Mouse (Mus musculus) embryonic facial prominence, embryonic 13.5 days (tissue): Measurements from ENCODE around the gene Gm45233. TPM values are rescaled to one million over a fixed set of nuclear protein-coding genes. Genes with fewer than 3 reads are reported as not detected.
A peak's percentile ranks its signal among the peaks of the same experiment; 100 is the strongest.
"Not testable (repeated sequence)": the region's sequence is repeated elsewhere in the genome, so short reads cannot be mapped to it uniquely, and the experiment has no call there.

Experiments used
- ATAC-seq: fragments of 200-750 bp; cut with Nextera tagmentation; 2 replicates; pipeline ENCODE4 v1.8.0; 2017; ENCODE audit warnings: low read depth; ENCODE audit not compliant: insufficient number of reproducible peaks, insufficient read depth, low FRiP score, low TSS enrichment
- H3K27ac ChIP-seq: fragments of 300-500 bp; sonication (generic); 2 replicates; pipeline ENCODE4 v1.5.1; 2015; ENCODE audit warnings: moderate library complexity, mild to moderate bottlenecking, inconsistent platforms
- H3K27me3 ChIP-seq: fragments of 300-500 bp; sonication (generic); 2 replicates; pipeline ENCODE4 v1.6.1; 2015; ENCODE audit warnings: mild to moderate bottlenecking, inconsistent platforms
- H3K36me3 ChIP-seq: fragments of 300-500 bp; sonication (generic); 2 replicates; pipeline ENCODE4 v1.6.1; 2015; ENCODE audit warnings: mild to moderate bottlenecking, inconsistent platforms
- H3K4me1 ChIP-seq: fragments of 300-500 bp; sonication (generic); 2 replicates; pipeline ENCODE4 v1.6.1; 2015; ENCODE audit warnings: inconsistent platforms
- H3K4me2 ChIP-seq: fragments of 300-500 bp; sonication (generic); 2 replicates; pipeline ENCODE4 v1.6.1; 2015; ENCODE audit warnings: moderate library complexity, mild to moderate bottlenecking, inconsistent platforms
- H3K4me3 ChIP-seq: fragments of 300-500 bp; sonication (generic); 2 replicates; pipeline ENCODE4 v1.5.1; 2015; ENCODE audit warnings: mild to moderate bottlenecking, inconsistent platforms
- H3K9ac ChIP-seq: fragments of 300-500 bp; sonication (generic); 2 replicates; pipeline ENCODE4 v1.6.1; 2015; ENCODE audit warnings: mild to moderate bottlenecking, inconsistent platforms
- H3K9me3 ChIP-seq: fragments of 300-500 bp; sonication (generic); 2 replicates; pipeline ENCODE4 v1.6.1; 2016; ENCODE audit warnings: inconsistent platforms
- WGBS: fragments of 180-500 bp; shearing (Covaris S2); methylation state at CpG from one replicate; pipeline ENCODE4 v1.1.7; 2015; ENCODE audit warnings: mixed read lengths; 5-methylcytosine and 5-hydroxymethylcytosine counted together
- polyA plus RNA-seq: library from polyadenylated mRNA; unstranded; fragments of >200 nt; fragmentation: Nextera tagmentation; extraction: Ambion mirVana; gene quantifications from 2 replicates; pipeline ENCODE4 v1.2.1, GENCODE M21; 2015

The Gm45233 gene
- polyA plus RNA-seq, result 0.86 and 1.1 TPM in 2 replicates

- Histone ChIP-seq H3K36me3 (no peaks in the 10 kb centered on the region), H3K27ac (peak within 1 kb of the TSS; percentile 98), H3K4me2 (peak within 1 kb of the TSS; percentile 85), H3K4me1 (peaks cover 15% of the 10 kb centered on the region), H3K27me3 (no peaks in the 10 kb centered on the region), H3K9me3 (no peaks in the 10 kb centered on the region), H3K4me3 (peak within 1 kb of the TSS; percentile 60), H3K9ac (peak within 1 kb of the TSS; percentile 77)
- peak; percentile 97 for ATAC-seq
- under 1% methylated on average over 27 of the region's 27 CpGs for WGBS
These were observed at the start of gene Gm45233, which contains the start of gene Etfb for GRCm38 (mm10) chr7:43443917-43444293. TSS of gene Gm45233 (plus strand) at chr7:43444128. TSS of gene Etfb (plus strand) at chr7:43444083.

- no peak overlapping the region for H3K4me3 ChIP-seq
- H3K4me1 ChIP-seq, result no peaks in the 10 kb centered on the region
- WGBS, result 84% methylated on average over 2 of the region's 2 CpGs
- no peaks in the 10 kb centered on the region for H3K36me3 ChIP-seq
- H3K9me3 ChIP-seq, result no peaks in the 10 kb centered on the region
- no peak overlapping the region for H3K9ac ChIP-seq
- H3K27me3 ChIP-seq, result no peaks in the 10 kb centered on the region
- no peak overlapping the region for H3K27ac ChIP-seq
- H3K4me2 ChIP-seq, result no peak overlapping the region
- ATAC-seq, result no peak
These were observed 44.4 kb upstream of the Gm45233 start for GRCm38 (mm10) chr7:43399501-43399900.

- Histone ChIP-seq H3K9ac (no peak overlapping the region), H3K4me3 (no peak overlapping the region), H3K4me2 (no peak overlapping the region), H3K4me1 (no peaks in the 10 kb centered on the region), H3K9me3 (no peaks in the 10 kb centered on the region), H3K36me3 (no peaks in the 10 kb centered on the region), H3K27ac (no peak overlapping the region), H3K27me3 (no peaks in the 10 kb centered on the region)
- 49% methylated on average over 2 of the region's 2 CpGs for WGBS
- no peak for ATAC-seq
These were observed 41.2 kb upstream of the Gm45233 start for GRCm38 (mm10) chr7:43402718-43403117.

GRCm38 (mm10) chr7:43407573-43407972, 36.4 kb upstream of the Gm45233 start:
- Histone ChIP-seq H3K4me2 (no peak overlapping the region), H3K9me3 (no peaks in the 10 kb centered on the region), H3K4me3 (no peak overlapping the region), H3K36me3 (no peaks in the 10 kb centered on the region), H3K27me3 (no peaks in the 10 kb centered on the region), H3K4me1 (no peaks in the 10 kb centered on the region), H3K9ac (no peak overlapping the region), H3K27ac (no peak overlapping the region)
- 80% methylated on average over 3 of the region's 3 CpGs for WGBS
- ATAC-seq, result no peak

- Histone ChIP-seq H3K9me3 (no peaks in the 10 kb centered on the region), H3K36me3 (no peaks in the 10 kb centered on the region), H3K4me2 (no peak within 1 kb of the TSS), H3K4me3 (no peak within 1 kb of the TSS), H3K4me1 (no peaks in the 10 kb centered on the region), H3K27me3 (no peaks in the 10 kb centered on the region), H3K9ac (no peak within 1 kb of the TSS), H3K27ac (no peak within 1 kb of the TSS)
- WGBS, result 79% methylated on average over 4 of the region's 4 CpGs
- no peak for ATAC-seq
These were observed 35.8 kb upstream of the Gm45233 start, which contains the start of gene Siglecg for GRCm38 (mm10) chr7:43408131-43408553. TSS of gene Siglecg (plus strand) at chr7:43408204.

GRCm38 (mm10) chr7:43409084-43409483, 34.8 kb upstream of the Gm45233 start:
- no peaks in the 10 kb centered on the region for H3K4me1 ChIP-seq
- 71% methylated on average over 3 of the region's 3 CpGs for WGBS
- H3K9ac ChIP-seq, result no peak overlapping the region
- no peak overlapping the region for H3K4me3 ChIP-seq
- ATAC-seq, result no peak
- H3K27me3 ChIP-seq, result no peaks in the 10 kb centered on the region
- H3K4me2 ChIP-seq, result no peak overlapping the region
- H3K27ac ChIP-seq, result no peak overlapping the region
- H3K9me3 ChIP-seq, result no peaks in the 10 kb centered on the region
- no peaks in the 10 kb centered on the region for H3K36me3 ChIP-seq

- H3K4me1 ChIP-seq, H3K9me3 ChIP-seq, ATAC-seq, H3K4me2 ChIP-seq, H3K36me3 ChIP-seq, H3K9ac ChIP-seq, H3K27ac ChIP-seq, H3K4me3 ChIP-seq, H3K27me3 ChIP-seq: not testable (repeated sequence)
- 27% methylated on average over 4 of the region's 4 CpGs for WGBS
These were observed 32.2 kb upstream of the Gm45233 start for GRCm38 (mm10) chr7:43411724-43412123.

GRCm38 (mm10) chr7:43417298-43417697, 26.6 kb upstream of the Gm45233 start:
- Histone ChIP-seq H3K9ac (no peak overlapping the region), H3K27me3 (no peaks in the 10 kb centered on the region), H3K27ac (no peak overlapping the region), H3K4me2 (no peak overlapping the region), H3K4me1 (no peaks in the 10 kb centered on the region), H3K9me3 (0 out of 2 replicates have a peak, but pooled peaks cover 3% of the 10 kb centered on the region), H3K36me3 (no peaks in the 10 kb centered on the region), H3K4me3 (no peak overlapping the region)
- no peak for ATAC-seq
- 85% methylated on average over 10 of the region's 10 CpGs for WGBS

GRCm38 (mm10) chr7:43422995-43423617, 20.8 kb upstream of the Gm45233 start:
- Histone ChIP-seq H3K4me2 (peak overlapping the region; percentile 39), H3K9ac (no peak overlapping the region), H3K27me3 (no peaks in the 10 kb centered on the region), H3K4me3 (no peak overlapping the region), H3K9me3 (no peaks in the 10 kb centered on the region), H3K27ac (no peak overlapping the region), H3K36me3 (no peaks in the 10 kb centered on the region), H3K4me1 (peaks cover 5% of the 10 kb centered on the region; the same call in 1 of the 2 replicates)
- peak; percentile 79 for ATAC-seq
- WGBS, result 10% methylated on average over 11 of the region's 11 CpGs

GRCm38 (mm10) chr7:43423991-43424625, 19.8 kb upstream of the Gm45233 start:
- Histone ChIP-seq H3K4me2 (no peak overlapping the region), H3K27me3 (no peaks in the 10 kb centered on the region), H3K9ac (no peak overlapping the region), H3K27ac (no peak overlapping the region), H3K36me3 (no peaks in the 10 kb centered on the region), H3K4me3 (no peak overlapping the region), H3K4me1 (peaks cover 5% of the 10 kb centered on the region; the same call in 1 of the 2 replicates), H3K9me3 (no peaks in the 10 kb centered on the region)
- no peak for ATAC-seq
- 62% methylated on average over 3 of the region's 3 CpGs for WGBS

GRCm38 (mm10) chr7:43427406-43427805, 16.5 kb upstream of the Gm45233 start, which contains the start of gene Lim2:
TSS of gene Lim2 (plus strand) at chr7:43427670.
- 83% methylated on average over 8 of the region's 8 CpGs for WGBS
- no peak within 1 kb of the TSS for H3K27ac ChIP-seq
- no peak for ATAC-seq

GRCm38 (mm10) chr7:43429500-43429899, 14.4 kb upstream of the Gm45233 start:
- H3K36me3 ChIP-seq, result no peaks in the 10 kb centered on the region
- no peak overlapping the region for H3K27ac ChIP-seq
- H3K4me2 ChIP-seq, result no peak overlapping the region
- H3K9me3 ChIP-seq, result no peaks in the 10 kb centered on the region
- H3K4me1 ChIP-seq, result no peaks in the 10 kb centered on the region
- ATAC-seq, result no peak
- WGBS, result 55% methylated on average over 4 of the region's 4 CpGs
- no peak overlapping the region for H3K9ac ChIP-seq
- H3K27me3 ChIP-seq, result no peaks in the 10 kb centered on the region
- no peak overlapping the region for H3K4me3 ChIP-seq

More at GRCm38 (mm10) chr7:43427406-43427805, 16.5 kb upstream of the Gm45233 start, which contains the start of gene Lim2:
- no peaks in the 10 kb centered on the region for H3K27me3 ChIP-seq
- H3K9me3 ChIP-seq, result no peaks in the 10 kb centered on the region
- H3K4me1 ChIP-seq, result peaks cover 5% of the 10 kb centered on the region; the same call in 1 of the 2 replicates
- no peak within 1 kb of the TSS for H3K4me2 ChIP-seq
- H3K9ac ChIP-seq, result no peak within 1 kb of the TSS
- no peaks in the 10 kb centered on the region for H3K36me3 ChIP-seq
- no peak within 1 kb of the TSS for H3K4me3 ChIP-seq
